Mouse (Mus musculus): ENCODE results near the gene Rad51b. TPM values are rescaled to one million over a fixed set of nuclear protein-coding genes. Genes with fewer than 3 reads are reported as not detected.
A peak's percentile ranks its signal among the peaks of the same experiment; 100 is the strongest.

Gene Rad51b
- total RNA-seq, 2 experiments from 2014 or later = 2.0 TPM

- intact Hi-C loops (cut with DNase I) = no loop called here
- DNase-seq = no peak
These were observed 75.6 kb downstream of the Rad51b start for GRCm38 (mm10) chr12:79372697-79373096.

DNA sequence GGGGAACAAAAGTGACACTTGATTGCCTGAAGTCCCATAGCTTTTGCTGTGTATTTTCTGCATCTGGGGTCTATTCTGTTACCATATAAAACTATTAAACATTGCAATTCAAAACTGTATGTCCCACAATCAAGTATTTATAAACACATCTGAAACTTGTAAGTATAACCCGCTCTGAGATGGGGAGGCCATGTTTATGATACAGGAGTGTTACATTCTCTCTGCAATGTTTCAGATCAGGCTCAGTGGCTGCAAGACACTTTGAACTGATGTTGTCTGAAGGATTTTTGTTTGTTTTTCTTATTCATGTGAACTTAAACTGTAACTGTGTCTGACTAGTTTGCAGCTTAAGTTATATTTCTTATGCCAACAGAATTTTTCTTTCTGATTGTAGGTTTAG, 80.3 kb downstream of the Rad51b start:
- intact Hi-C loops (cut with DNase I) = no loop called here
- DNase-seq = no peak

DNA sequence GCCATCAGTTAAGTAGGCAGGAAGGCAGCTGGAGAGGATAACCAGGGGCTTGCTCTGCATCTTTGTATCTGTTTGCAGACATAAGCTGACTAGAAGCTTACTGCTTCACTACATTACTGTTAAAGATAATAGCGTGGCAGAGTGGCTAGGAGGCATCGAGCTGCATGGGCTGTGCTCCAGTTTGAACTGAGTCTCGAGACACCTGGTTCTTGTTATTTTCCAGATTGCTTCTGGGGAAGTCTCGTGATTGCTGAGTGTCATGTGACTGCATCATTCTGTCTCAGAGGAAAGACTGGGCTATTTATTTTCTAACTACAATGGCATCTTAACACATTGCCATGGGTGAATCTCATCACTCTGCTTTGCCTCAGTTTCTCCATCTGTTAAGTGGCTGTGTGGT, 80.8 kb downstream of the Rad51b start:
- no peak for DNase-seq
- intact Hi-C loops (cut with DNase I) = no loop called here

GRCm38 (mm10) chr12:79380190-79380589, 83.1 kb downstream of the Rad51b start:
- intact Hi-C loops (cut with DNase I) = no loop called here

GRCm38 (mm10) chr12:79381489-79381888, 84.4 kb downstream of the Rad51b start:
- intact Hi-C loops (cut with DNase I) = no loop called here

More at GRCm38 (mm10) chr12:79380190-79380589, 83.1 kb downstream of the Rad51b start:
- no peak for DNase-seq

GRCm38 (mm10) chr12:79382416-79382815, 85.3 kb downstream of the Rad51b start:
- intact Hi-C loops (cut with DNase I) = no loop called here
- DNase-seq = no peak

More at GRCm38 (mm10) chr12:79381489-79381888, 84.4 kb downstream of the Rad51b start:
- DNase-seq = no peak

- intact Hi-C loops (cut with DNase I) = no loop called here
- no peak for DNase-seq
These were observed 86.5 kb downstream of the Rad51b start for GRCm38 (mm10) chr12:79383583-79383982.

- intact Hi-C loops (cut with DNase I) = no loop called here
- DNase-seq = no peak
These were observed 87.7 kb downstream of the Rad51b start for GRCm38 (mm10) chr12:79384787-79385186.

DNA sequence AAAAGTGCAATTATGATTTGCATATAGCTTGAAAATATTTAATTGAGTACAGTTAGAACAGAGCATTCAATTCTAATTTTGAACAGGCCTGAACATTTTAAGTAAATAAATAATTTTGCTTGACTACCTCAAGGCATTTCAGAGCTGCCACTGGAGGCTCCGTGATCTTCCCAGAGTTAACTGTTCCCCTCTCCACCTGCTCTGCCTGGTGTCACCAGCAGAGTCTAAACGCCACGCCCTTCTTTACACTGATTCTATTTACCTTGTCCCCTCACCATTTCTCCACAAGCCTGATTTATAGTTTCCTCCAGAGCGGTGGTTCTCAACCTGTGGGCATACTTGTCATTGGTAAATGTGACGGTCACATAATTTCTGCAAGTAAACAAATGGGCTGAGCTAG, 88.1 kb downstream of the Rad51b start:
- intact Hi-C loops (cut with DNase I) = no loop called here
- no peak for DNase-seq

DNA sequence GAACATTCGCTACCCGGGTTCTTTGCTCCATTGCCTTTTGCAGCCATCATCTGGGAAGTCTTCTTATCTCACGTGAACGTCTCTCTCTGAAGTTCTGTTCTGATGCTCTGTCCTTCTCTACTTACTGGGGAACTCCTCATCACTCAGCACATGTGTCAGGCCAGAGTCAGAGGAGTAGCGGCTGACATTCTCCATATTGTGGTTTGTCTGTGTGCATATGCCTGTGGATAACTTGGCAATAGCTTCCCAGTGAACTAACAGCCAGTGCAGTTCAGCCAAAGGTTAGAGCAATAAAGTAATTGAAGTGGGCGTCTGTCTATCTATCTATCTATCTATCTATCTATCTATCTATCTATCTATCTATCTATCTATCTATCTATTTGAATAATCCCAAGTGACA, 90.8 kb downstream of the Rad51b start:
- intact Hi-C loops (cut with DNase I) = no loop called here
- DNase-seq = no peak

- DNase-seq = no peak
- intact Hi-C loops (cut with DNase I) = no loop called here
These were observed 92.2 kb downstream of the Rad51b start for GRCm38 (mm10) chr12:79389251-79389650.

DNA sequence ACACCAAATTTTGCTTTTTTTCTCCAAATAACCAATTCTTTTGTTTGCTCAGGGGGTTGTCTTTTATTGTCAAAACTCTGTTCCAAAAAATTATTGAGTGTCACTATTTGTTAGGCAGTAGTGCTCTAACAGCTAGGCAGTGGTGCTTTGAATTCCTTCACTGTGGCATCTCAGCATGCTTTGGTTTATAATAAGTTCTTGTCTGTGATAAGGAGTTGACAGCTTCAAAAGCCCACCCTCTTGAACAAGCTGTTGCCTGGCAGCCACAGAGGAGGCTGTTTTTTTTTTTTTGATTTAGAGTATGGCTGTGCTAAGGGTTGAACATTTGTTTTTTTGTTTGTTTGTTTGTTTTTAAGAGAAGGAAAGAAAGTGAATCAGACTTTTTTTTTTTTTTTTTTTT, 92.9 kb downstream of the Rad51b start:
- peak; percentile 36 to 44 for DNase-seq
- intact Hi-C loops (cut with DNase I) = no loop called here

DNA sequence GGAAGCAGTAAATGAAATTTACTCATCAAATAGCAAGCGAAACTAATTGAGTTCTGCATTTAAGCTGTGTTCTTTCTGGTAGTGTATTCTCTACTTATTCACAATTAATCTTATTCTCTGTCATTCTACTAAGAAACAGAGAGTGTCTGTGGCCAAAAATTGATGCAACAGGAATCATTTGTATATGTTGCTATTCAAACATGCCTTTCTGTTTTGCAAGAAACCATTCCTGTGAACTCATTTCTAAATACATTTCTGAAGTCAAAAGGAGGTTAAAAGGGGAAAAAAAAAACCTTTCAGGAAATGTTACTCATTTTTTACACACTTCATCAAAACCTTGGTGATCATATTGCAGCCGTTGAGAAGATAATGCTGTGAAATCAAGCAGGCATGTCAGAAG, 96.6 kb downstream of the Rad51b start:
- intact Hi-C loops (cut with DNase I) = no loop called here
- no peak for DNase-seq

GRCm38 (mm10) chr12:79403992-79404391, 106.9 kb downstream of the Rad51b start:
- intact Hi-C loops (cut with DNase I) = no loop called here
- no peak for DNase-seq

DNA sequence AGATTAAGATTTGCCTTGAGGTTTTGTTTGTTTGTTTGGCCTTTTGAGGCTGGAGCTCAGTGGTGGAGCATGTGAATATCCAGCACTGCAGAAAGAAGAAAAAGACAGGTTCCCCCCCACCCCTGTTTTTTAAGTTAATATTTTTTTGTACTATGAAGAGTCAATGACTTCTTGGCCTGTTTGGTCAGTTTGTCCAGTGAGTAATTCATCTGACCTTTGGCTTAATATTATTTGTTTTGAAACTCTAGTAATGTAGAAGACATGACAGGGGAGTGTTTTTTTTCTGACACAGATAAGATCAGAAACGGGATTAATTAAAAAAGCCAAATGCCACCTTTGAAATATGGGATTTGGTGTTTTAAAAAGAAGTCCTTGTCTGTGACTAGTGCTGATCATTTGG, 107.4 kb downstream of the Rad51b start:
- intact Hi-C loops (cut with DNase I) = no loop called here
- DNase-seq = no peak

DNA sequence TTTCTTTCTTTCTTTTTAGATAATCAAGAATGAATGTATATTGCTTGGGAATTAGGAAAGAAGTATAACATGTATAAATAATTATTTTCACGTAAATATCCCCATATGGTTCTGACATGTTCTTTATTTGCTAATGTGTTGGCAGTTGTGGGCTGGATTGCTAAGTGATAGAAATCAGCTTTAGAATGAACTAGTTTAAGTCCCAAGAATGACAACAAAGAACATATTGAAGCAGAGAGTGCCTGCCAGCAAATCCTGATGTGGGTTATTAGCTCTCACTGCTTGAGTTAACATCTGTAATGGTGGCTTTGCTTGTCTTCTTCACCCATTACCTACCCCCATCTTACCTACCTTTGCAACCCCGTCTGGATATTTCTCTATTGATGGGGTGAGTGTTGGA, 111.6 kb downstream of the Rad51b start:
- DNase-seq = no peak
- intact Hi-C loops (cut with DNase I) = no loop called here

- intact Hi-C loops (cut with DNase I) = no loop called here
- no peak for DNase-seq
These were observed 112.2 kb downstream of the Rad51b start for GRCm38 (mm10) chr12:79409126-79409860.

- no peak for DNase-seq
- intact Hi-C loops (cut with DNase I) = no loop called here
These were observed 115.9 kb downstream of the Rad51b start for GRCm38 (mm10) chr12:79412894-79413507.

DNA sequence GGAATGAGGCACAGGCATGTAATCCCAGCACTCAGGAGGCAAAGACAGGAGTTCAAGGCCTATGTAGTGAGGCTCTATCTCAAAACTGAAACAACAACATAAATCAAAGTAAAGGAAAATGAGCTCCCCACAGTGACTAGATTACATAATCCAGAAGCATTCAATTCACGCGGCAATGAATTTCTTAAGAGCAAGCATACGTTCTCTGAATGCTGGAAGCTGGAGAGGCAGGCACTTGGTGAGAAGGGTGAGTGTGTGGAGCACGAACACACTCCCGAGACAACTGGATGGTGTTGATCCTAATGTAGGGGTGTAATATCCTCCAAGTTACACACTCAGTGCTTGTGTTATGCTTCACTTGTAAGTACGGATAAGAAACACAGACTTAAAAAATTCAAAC, 120.3 kb downstream of the Rad51b start:
- no peak for DNase-seq
- intact Hi-C loops (cut with DNase I) = no loop called here

DNA sequence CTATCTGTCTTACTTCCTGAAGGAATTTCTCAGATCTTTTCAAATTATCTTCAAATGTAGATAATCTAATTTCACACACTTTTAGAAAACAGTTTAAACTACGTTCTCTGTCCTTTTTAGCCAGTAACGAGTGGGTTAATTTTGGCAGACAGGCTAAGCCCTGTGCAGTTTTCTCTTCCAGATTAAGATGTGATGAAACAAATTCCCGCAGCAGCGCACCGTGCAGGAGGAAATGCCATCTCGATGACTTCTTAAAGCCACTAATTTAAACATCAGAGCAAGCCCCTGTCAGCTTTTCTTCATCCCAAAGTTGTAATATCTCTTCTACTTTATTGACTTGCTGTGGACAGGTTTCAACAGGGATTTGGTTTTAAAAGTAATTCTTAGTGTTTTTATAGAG, 123.5 kb downstream of the Rad51b start:
- intact Hi-C loops (cut with DNase I) = no loop called here
- DNase-seq = no peak

GRCm38 (mm10) chr12:79429507-79430291, 132.6 kb downstream of the Rad51b start:
- intact Hi-C loops (cut with DNase I) = no loop called here
- DNase-seq = no peak

DNA sequence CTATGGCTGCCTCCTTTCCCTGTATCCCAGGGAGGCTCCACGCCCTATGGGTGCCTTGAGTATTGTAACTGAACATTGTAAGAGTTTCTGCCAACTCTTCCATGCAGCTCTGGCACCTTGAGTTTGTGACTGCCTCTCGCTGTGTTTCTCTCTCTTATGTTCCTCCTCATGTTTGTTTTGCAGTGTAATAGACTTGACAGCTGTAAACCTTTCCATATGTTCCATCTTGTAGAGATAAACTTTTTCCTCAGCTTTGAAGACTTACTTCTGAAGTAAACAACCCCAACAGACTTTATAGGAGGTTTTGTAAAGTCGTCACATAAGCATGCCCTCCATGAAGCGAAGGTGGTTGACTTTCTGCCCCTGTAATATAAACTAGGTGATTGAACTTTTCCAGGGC, 134.1 kb downstream of the Rad51b start:
- intact Hi-C loops (cut with DNase I) = no loop called here
- DNase-seq = no peak
